Mouse (Mus musculus): ENCODE results near the gene Gm20604. TPM values are rescaled to one million over a fixed set of nuclear protein-coding genes. Genes with fewer than 3 reads are reported as not detected.

The Gm20604 gene
- polyA plus RNA-seq, 1 experiment from 2014 or later, result 48.6 TPM

GRCm38 (mm10) chr12:102695369-102696239 lies 62.9 kb downstream of the Gm20604 start:
- Histone ChIP-seq H3K27ac (replicated peaks) (no peak overlapping the region), H3K4me1 (peaks cover 58% of the 10 kb centered on the region), H3K9ac (replicated peaks) (no peak overlapping the region), H3K4me3 (replicated peaks) (no peak overlapping the region), H3K4me2 (no peak overlapping the region), H3K9me3 (replicated peaks) (no peaks in the 10 kb centered on the region), H3K36me3 (no peaks in the 10 kb centered on the region), H3K27me3 (replicated peaks) (no peaks in the 10 kb centered on the region)
- WGBS, result 56% methylated on average over 18 of the region's 18 CpGs
- ATAC-seq (ENCODE audit: low FRiP score), result no peak

GRCm38 (mm10) chr12:102691761-102692160 lies 66.7 kb downstream of the Gm20604 start:
- Histone ChIP-seq H3K27ac (replicated peaks) (no peak overlapping the region), H3K27me3 (replicated peaks) (no peaks in the 10 kb centered on the region), H3K9me3 (replicated peaks) (no peaks in the 10 kb centered on the region), H3K36me3 (no peaks in the 10 kb centered on the region), H3K4me3 (replicated peaks) (no peak overlapping the region), H3K4me2 (no peak overlapping the region), H3K4me1 (peaks cover 23% of the 10 kb centered on the region), H3K9ac (replicated peaks) (no peak overlapping the region)
- 66% methylated on average over 7 of the region's 7 CpGs for WGBS
- no peak for ATAC-seq (ENCODE audit: low FRiP score)

Other genes with a start within 250 kb of the Gm20604 start
- gene Chga, start 203.7 kb downstream of the Gm20604 start, polyA plus RNA-seq (2015; fragmentation: Nextera tagmentation; extraction: Ambion mirVana), result 178 and 204 TPM in 2 replicates
- 42.7 TPM in 2 replicates for gene Itpk1, start 53.7 kb downstream of the Gm20604 start, polyA plus RNA-seq (2015; fragmentation: Nextera tagmentation; extraction: Ambion mirVana)
- 62.5 and 76.5 TPM in 2 replicates for gene Moap1, start 15.0 kb downstream of the Gm20604 start, polyA plus RNA-seq (2015; fragmentation: Nextera tagmentation; extraction: Ambion mirVana)
- gene Tmem251, start 14.9 kb downstream of the Gm20604 start, polyA plus RNA-seq (2015; fragmentation: Nextera tagmentation; extraction: Ambion mirVana), result 11.7 and 11.9 TPM in 2 replicates
- not detected in 2 replicates for gene Gm28051, start 907 bp downstream of the Gm20604 start, polyA plus RNA-seq (2015; fragmentation: Nextera tagmentation; extraction: Ambion mirVana)
- gene Gon7, start 869 bp downstream of the Gm20604 start, polyA plus RNA-seq (2015; fragmentation: Nextera tagmentation; extraction: Ambion mirVana), result 47.4 and 47.9 TPM in 2 replicates
- 35.3 and 36.5 TPM in 2 replicates for gene Ubr7, start 705 bp downstream of the Gm20604 start, polyA plus RNA-seq (2015; fragmentation: Nextera tagmentation; extraction: Ambion mirVana)
- gene Btbd7, start 119.8 kb upstream of the Gm20604 start, polyA plus RNA-seq (2015; fragmentation: Nextera tagmentation; extraction: Ambion mirVana), result 10.5 and 11.1 TPM in 2 replicates
- not detected in 2 replicates for gene Cox8c, start 140.6 kb upstream of the Gm20604 start, polyA plus RNA-seq (2015; fragmentation: Nextera tagmentation; extraction: Ambion mirVana)
- 5.6 and 6.3 TPM in 2 replicates for gene Unc79, start 190.2 kb upstream of the Gm20604 start, polyA plus RNA-seq (2015; fragmentation: Nextera tagmentation; extraction: Ambion mirVana)